Mouse (Mus musculus): ENCODE results near the gene Dhx29.

GRCm38 (mm10) chr13:112967267-112967666 lies 40.0 kb downstream of the Dhx29 start:
- TF ChIP-seq GATA1 (IDR thresholded peaks at IDR 0.05; ENCODE audit: borderline replicate concordance, low read length) (no peak), FLI1 (IDR thresholded peaks at IDR 0.05; ENCODE audit: low read length) (no peak)
